Mouse (Mus musculus) intestine, embryonic 15.5 days (tissue): Measurements from ENCODE around the gene 1700025B11Rik. TPM values are rescaled to one million over a fixed set of nuclear protein-coding genes. Genes with fewer than 3 reads are reported as not detected.

ENCODE experiments used
- ATAC-seq: fragments of 200-750 bp; cut with Nextera tagmentation; 2 replicates; pipeline ENCODE4 v1.8.0; 2017; ENCODE audit warnings: moderate TSS enrichment, moderate library complexity
- H3K27ac ChIP-seq: fragments of 300-500 bp; sonication (generic); 2 replicates; pipeline ENCODE4 v1.5.1; 2015; ENCODE audit warnings: mild to moderate bottlenecking, inconsistent platforms
- H3K27me3 ChIP-seq: fragments of 300-500 bp; sonication (generic); replicated peaks from 2 replicates; pipeline ENCODE4 v1.6.1; 2015; ENCODE audit warnings: inconsistent platforms
- H3K36me3 ChIP-seq: fragments of 300-500 bp; sonication (generic); 2 replicates; pipeline ENCODE4 v1.6.1; 2015; ENCODE audit warnings: inconsistent platforms
- H3K4me1 ChIP-seq: fragments of 300-500 bp; sonication (generic); replicated peaks from 2 replicates; pipeline ENCODE4 v1.6.1; 2015; ENCODE audit warnings: inconsistent platforms
- H3K4me2 ChIP-seq: fragments of 300-500 bp; sonication (generic); replicated peaks from 2 replicates; pipeline ENCODE4 v1.6.1; 2015; ENCODE audit warnings: mild to moderate bottlenecking, inconsistent platforms
- H3K4me3 ChIP-seq: fragments of 300-500 bp; sonication (generic); replicated peaks from 2 replicates; pipeline ENCODE4 v1.5.1; 2015; ENCODE audit warnings: inconsistent platforms
- H3K9ac ChIP-seq: fragments of 300-500 bp; sonication (generic); 2 replicates; pipeline ENCODE4 v1.6.1; 2015; ENCODE audit warnings: inconsistent platforms
- H3K9me3 ChIP-seq: fragments of 300-500 bp; sonication (generic); 2 replicates; pipeline ENCODE4 v1.6.1; 2016; ENCODE audit warnings: inconsistent platforms
- WGBS: fragments of 180-500 bp; shearing (Covaris S2); methylation state at CpG from one replicate; pipeline ENCODE4 v1.1.7; 2015; 5-methylcytosine and 5-hydroxymethylcytosine counted together
- polyA plus RNA-seq: library from polyadenylated mRNA; unstranded; fragments of >200 nt; fragmentation: Nextera tagmentation; extraction: Ambion mirVana; gene quantifications from 2 replicates; pipeline ENCODE4 v1.2.1, GENCODE M21; 2015

1700025B11Rik gene
- polyA plus RNA-seq, result not detected in 2 replicates

DNA sequence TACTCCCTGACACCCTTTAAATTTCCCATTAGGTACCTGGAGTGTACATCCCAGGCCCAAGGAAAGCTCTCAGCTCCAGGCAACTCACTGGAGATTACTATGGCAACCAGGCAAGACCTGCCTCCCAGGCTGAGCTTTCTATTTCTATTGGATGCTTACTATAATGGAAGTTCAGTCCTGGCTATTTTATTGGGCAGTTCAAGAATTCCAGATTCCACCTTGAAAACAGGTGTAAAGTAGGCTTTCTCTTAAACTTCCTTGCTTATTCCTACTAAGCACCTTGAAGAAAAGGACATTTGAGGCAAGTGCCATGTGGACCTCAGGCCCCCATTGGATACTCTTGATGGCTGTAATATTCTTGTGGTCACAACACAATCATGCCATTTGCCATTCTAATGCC is at the start of gene 1700025B11Rik:
Gene 1700025B11Rik, minus strand, starts transcription at position 101 of the 400 bp plus-strand sequence.
- no peaks in the 10 kb centered on the region for H3K36me3 ChIP-seq
- H3K4me2 ChIP-seq, result no peak within 1 kb of the TSS
- H3K4me1 ChIP-seq, result no peaks in the 10 kb centered on the region
- ATAC-seq, result no peak
- H3K27me3 ChIP-seq, result no peaks in the 10 kb centered on the region
- H3K9me3 ChIP-seq, result no peaks in the 10 kb centered on the region
- no peak within 1 kb of the TSS for H3K4me3 ChIP-seq
- no peak within 1 kb of the TSS for H3K9ac ChIP-seq
- no peak within 1 kb of the TSS for H3K27ac ChIP-seq

DNA sequence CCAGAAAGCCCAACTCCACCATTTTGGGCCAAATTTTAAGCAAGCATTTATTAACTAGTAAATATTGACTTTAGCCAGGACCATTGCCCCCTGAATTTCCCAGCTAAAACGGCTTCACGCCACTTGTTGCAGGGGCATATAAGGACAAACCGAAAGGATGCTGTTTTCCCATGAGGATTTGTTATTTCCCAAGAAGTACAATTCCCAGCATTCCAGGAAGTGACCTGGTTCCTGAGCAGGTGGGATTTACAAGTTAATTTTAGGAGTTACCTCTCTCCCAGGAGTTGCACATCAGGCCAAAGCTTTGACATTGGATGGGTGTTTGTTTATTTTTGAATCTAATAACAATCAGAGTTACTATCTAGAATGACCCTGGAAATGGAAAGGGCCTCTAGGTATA is 44.4 kb upstream of the 1700025B11Rik start:
- H3K27ac ChIP-seq, result no peak overlapping the region
- no peak overlapping the region for H3K4me3 ChIP-seq
- ATAC-seq, result no peak
- no peaks in the 10 kb centered on the region for H3K9me3 ChIP-seq
- WGBS, result 91% methylated on average over 3 of the region's 3 CpGs
- H3K36me3 ChIP-seq, result no peaks in the 10 kb centered on the region
- H3K4me1 ChIP-seq, result no peaks in the 10 kb centered on the region
- no peak overlapping the region for H3K9ac ChIP-seq
- H3K27me3 ChIP-seq, result no peaks in the 10 kb centered on the region
- no peak overlapping the region for H3K4me2 ChIP-seq

GRCm38 (mm10) chr15:77598958-77599357 is 37.3 kb upstream of the 1700025B11Rik start, which contains the start of gene Gm36245:
Gene Gm36245, plus strand, starts transcription at chr15:77599258.
- H3K9ac ChIP-seq, result no peak within 1 kb of the TSS
- H3K4me1 ChIP-seq, result no peaks in the 10 kb centered on the region; the same call in 1 of the 2 replicates
- H3K27me3 ChIP-seq, result no peaks in the 10 kb centered on the region
- ATAC-seq, result no peak
- H3K27ac ChIP-seq, result no peak within 1 kb of the TSS
- H3K4me2 ChIP-seq, result no peak within 1 kb of the TSS
- WGBS, result 91% methylated on average over 1 of the region's 1 CpGs
- no peaks in the 10 kb centered on the region for H3K36me3 ChIP-seq
- no peak within 1 kb of the TSS for H3K4me3 ChIP-seq
- H3K9me3 ChIP-seq, result no peaks in the 10 kb centered on the region

DNA sequence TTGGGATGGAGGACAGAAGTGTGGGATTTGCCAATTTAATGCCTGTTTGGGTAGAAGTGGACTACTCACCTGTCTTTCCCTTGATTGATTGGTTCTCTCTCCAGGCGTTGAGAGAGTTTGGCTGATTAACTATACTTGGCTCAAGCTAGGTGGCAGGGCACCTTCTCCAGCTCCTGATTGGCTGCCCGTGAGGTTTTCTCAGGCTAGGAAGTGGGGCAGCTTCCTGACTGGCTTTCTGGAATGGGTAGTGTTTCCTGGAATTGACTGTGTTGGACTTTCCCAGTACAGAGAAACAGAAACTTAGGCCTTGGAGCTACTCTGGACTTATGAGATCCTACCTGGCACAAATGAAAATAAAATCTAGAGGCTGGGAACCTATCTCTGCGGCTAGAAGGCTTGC is 36.7 kb upstream of the 1700025B11Rik start:
- no peak for ATAC-seq
- H3K4me3 ChIP-seq, result no peak overlapping the region
- no peak overlapping the region for H3K4me2 ChIP-seq
- no peaks in the 10 kb centered on the region for H3K36me3 ChIP-seq
- H3K27me3 ChIP-seq, result no peaks in the 10 kb centered on the region
- H3K9ac ChIP-seq, result no peak overlapping the region
- no peaks in the 10 kb centered on the region; the same call in 1 of the 2 replicates for H3K4me1 ChIP-seq
- 60% methylated on average over 3 of the region's 3 CpGs for WGBS
- no peaks in the 10 kb centered on the region for H3K9me3 ChIP-seq
- H3K27ac ChIP-seq, result no peak overlapping the region

- WGBS, result 45% methylated on average over 5 of the region's 5 CpGs
- H3K4me2 ChIP-seq, result peak within 1 kb of the TSS; percentile 19; the same call in 1 of the 2 replicates
- ATAC-seq, result peak; percentile 36; the same call in 1 of the 2 replicates
- no peaks in the 10 kb centered on the region for H3K36me3 ChIP-seq
- H3K9ac ChIP-seq, result no peak within 1 kb of the TSS
- H3K4me3 ChIP-seq, result no peak within 1 kb of the TSS
- 0 out of 2 replicates have a peak within 1 kb of the TSS, but pooled peaks have one; percentile 44 for H3K27ac ChIP-seq
- no peaks in the 10 kb centered on the region for H3K27me3 ChIP-seq
- no peaks in the 10 kb centered on the region; the same call in 1 of the 2 replicates for H3K4me1 ChIP-seq
- no peaks in the 10 kb centered on the region for H3K9me3 ChIP-seq
Measured at GRCm38 (mm10) chr15:77595961-77596360, 34.3 kb upstream of the 1700025B11Rik start, which contains the start of gene Apol10b. Gene Apol10b, minus strand, starts transcription at chr15:77596125.

- no peak overlapping the region for H3K4me3 ChIP-seq
- no peak overlapping the region for H3K27ac ChIP-seq
- H3K9me3 ChIP-seq, result no peaks in the 10 kb centered on the region
- H3K36me3 ChIP-seq, result no peaks in the 10 kb centered on the region
- 65% methylated on average over 1 of the region's 1 CpGs for WGBS
- H3K4me1 ChIP-seq, result no peaks in the 10 kb centered on the region; the same call in 1 of the 2 replicates
- H3K27me3 ChIP-seq, result no peaks in the 10 kb centered on the region
- no peak overlapping the region for H3K9ac ChIP-seq
- no peak overlapping the region for H3K4me2 ChIP-seq
- ATAC-seq, result no peak
Measured at GRCm38 (mm10) chr15:77593557-77593956, 31.9 kb upstream of the 1700025B11Rik start.

DNA sequence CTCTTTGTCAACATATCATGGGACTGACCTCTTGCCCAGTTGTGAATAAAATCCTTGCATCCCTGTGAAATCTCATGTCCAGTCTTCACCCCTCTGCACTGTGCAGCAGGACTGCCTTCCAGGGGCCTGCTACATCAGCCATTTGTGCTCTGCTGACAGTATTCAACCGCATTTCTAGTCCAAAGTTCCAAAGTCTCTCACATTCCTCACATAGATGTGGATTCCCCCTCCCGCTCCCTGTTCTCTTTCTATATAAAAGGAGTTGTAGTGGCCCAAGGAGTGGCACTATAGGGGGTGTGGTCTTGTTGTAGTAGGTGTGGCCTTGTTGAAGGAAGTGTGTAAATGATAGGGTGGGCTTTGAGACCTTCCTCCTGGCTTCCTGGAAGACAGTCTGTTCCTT is 29.2 kb upstream of the 1700025B11Rik start:
- H3K4me1 ChIP-seq, result no peaks in the 10 kb centered on the region
- WGBS, result 46% methylated on average over 2 of the region's 2 CpGs
- no peaks in the 10 kb centered on the region for H3K36me3 ChIP-seq
- peak; percentile 49 for ATAC-seq
- H3K9ac ChIP-seq, result no peak overlapping the region
- no peak overlapping the region for H3K4me3 ChIP-seq
- H3K27me3 ChIP-seq, result no peaks in the 10 kb centered on the region
- no peak overlapping the region for H3K27ac ChIP-seq
- H3K4me2 ChIP-seq, result no peak overlapping the region
- H3K9me3 ChIP-seq, result no peaks in the 10 kb centered on the region

DNA sequence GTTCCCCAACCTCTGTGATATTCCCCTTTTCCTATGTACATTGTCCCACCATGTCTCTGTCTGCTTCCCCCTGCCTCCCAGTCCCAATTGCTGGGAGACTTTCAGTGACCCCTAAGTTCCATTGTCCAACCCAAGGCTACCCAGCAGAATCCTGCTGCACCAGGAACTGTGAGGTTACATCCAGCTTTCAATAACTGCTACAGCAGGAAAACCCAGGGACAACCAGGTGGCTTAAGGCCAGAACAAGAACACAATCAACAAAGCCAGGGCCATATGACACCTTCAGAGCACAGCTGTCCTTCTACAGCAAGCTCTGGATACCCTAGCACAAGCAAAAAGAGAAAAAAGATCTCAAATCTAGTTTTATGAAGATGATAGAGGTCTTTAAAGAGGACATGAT is 27.3 kb upstream of the 1700025B11Rik start:
- Histone ChIP-seq H3K4me3 (no peak overlapping the region), H3K27me3 (no peaks in the 10 kb centered on the region), H3K4me1 (no peaks in the 10 kb centered on the region), H3K36me3 (no peaks in the 10 kb centered on the region), H3K9ac (no peak overlapping the region), H3K27ac (no peak overlapping the region), H3K4me2 (no peak overlapping the region), H3K9me3 (no peaks in the 10 kb centered on the region)
- no peak for ATAC-seq

GRCm38 (mm10) chr15:77587026-77587425 is 25.3 kb upstream of the 1700025B11Rik start:
- ATAC-seq, result no peak
- Histone ChIP-seq H3K4me2 (no peak overlapping the region), H3K27ac (no peak overlapping the region), H3K36me3 (no peaks in the 10 kb centered on the region), H3K9me3 (no peaks in the 10 kb centered on the region), H3K4me3 (no peak overlapping the region), H3K9ac (no peak overlapping the region), H3K4me1 (no peaks in the 10 kb centered on the region), H3K27me3 (no peaks in the 10 kb centered on the region)

- H3K4me1 ChIP-seq, result no peaks in the 10 kb centered on the region
- H3K27ac ChIP-seq, result no peak overlapping the region
- no peaks in the 10 kb centered on the region for H3K9me3 ChIP-seq
- WGBS, result 39% methylated on average over 1 of the region's 1 CpGs
- H3K27me3 ChIP-seq, result no peaks in the 10 kb centered on the region
- no peak overlapping the region for H3K9ac ChIP-seq
- H3K4me3 ChIP-seq, result no peak overlapping the region
- H3K4me2 ChIP-seq, result no peak overlapping the region
- no peaks in the 10 kb centered on the region for H3K36me3 ChIP-seq
- no peak for ATAC-seq
Measured at GRCm38 (mm10) chr15:77581681-77582080, 20.0 kb upstream of the 1700025B11Rik start.

DNA sequence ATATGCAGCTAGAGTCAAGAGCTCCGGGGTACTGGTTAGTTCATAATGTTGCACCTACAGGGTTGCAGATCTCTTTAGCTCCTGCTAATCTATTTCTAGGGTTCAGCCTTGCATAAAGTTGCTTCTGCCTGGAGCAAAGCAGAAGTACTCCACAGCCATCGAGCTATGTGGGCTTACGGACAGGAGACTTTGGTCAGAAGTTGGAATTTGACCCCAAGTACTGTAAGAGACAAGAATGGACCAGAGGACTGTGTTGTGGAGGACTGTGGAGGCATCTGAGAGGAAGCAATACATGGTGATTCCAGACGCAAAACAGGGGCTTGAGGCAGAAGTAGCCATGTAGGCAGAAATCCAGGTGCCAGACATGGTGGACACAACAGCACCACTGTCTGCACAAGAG is 17.6 kb upstream of the 1700025B11Rik start:
- Histone ChIP-seq H3K36me3 (no peaks in the 10 kb centered on the region), H3K9me3 (no peaks in the 10 kb centered on the region), H3K27me3 (no peaks in the 10 kb centered on the region), H3K27ac (no peak overlapping the region), H3K4me2 (no peak overlapping the region), H3K4me1 (no peaks in the 10 kb centered on the region), H3K4me3 (no peak overlapping the region), H3K9ac (no peak overlapping the region)
- WGBS, result 84% methylated on average over 4 of the region's 4 CpGs
- no peak for ATAC-seq

DNA sequence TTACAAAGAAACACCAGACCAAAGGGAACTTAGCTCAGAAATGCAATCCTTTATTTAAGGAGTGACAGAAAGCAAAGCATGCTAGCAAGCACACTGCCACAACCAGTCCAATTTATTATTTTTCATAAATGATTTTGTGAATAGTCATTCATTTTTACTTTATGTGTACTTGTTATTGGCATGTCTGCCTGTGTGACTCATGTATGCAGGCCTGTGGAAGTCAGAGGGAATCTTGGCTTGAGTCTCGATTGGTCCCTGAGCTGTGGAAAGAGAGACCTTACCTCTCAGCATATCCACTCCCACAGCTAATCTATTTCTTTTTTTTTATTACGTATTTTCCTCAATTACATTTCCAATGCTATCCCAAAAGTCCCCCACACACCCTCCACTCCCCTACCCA is 17.1 kb upstream of the 1700025B11Rik start:
- WGBS, result 95% methylated on average over 2 of the region's 2 CpGs
- no peaks in the 10 kb centered on the region for H3K27me3 ChIP-seq
- ATAC-seq, result no peak
- no peak overlapping the region for H3K4me2 ChIP-seq
- H3K4me3 ChIP-seq, result no peak overlapping the region
- H3K36me3 ChIP-seq, result no peaks in the 10 kb centered on the region
- no peak overlapping the region for H3K9ac ChIP-seq
- H3K27ac ChIP-seq, result no peak overlapping the region
- H3K4me1 ChIP-seq, result no peaks in the 10 kb centered on the region
- no peaks in the 10 kb centered on the region for H3K9me3 ChIP-seq

DNA sequence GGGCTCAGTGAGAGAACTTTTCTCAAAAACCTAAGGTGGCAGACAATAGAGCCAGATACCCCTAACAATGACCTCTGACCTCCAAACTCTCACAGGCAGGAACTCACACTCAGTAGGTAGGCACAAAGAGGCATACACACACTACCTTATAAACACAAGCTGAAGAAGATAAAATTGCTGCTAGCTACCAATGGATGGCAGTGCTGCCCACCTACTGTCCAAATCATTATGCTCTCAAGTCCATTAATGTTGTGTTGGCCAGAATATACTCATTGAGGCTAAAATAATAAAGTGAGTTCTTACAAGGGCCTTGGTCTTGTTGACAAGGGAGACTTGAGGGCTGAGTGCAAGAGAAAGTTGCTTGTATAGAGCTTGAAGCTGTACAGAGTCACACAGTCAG is 1.5 kb upstream of the 1700025B11Rik start:
- Histone ChIP-seq H3K27ac (no peak overlapping the region), H3K9me3 (no peaks in the 10 kb centered on the region), H3K9ac (no peak overlapping the region), H3K36me3 (no peaks in the 10 kb centered on the region), H3K4me3 (no peak overlapping the region), H3K27me3 (no peaks in the 10 kb centered on the region), H3K4me1 (no peaks in the 10 kb centered on the region), H3K4me2 (no peak overlapping the region)
- ATAC-seq, result no peak
